Mouse (Mus musculus) heart, postnatal 14 days (tissue): ENCODE data around the gene Treml4. TPM values are rescaled to one million over a fixed set of nuclear protein-coding genes. Genes with fewer than 3 reads are reported as not detected.
"Not testable (repeated sequence)": the region's sequence is repeated elsewhere in the genome, so short reads cannot be mapped to it uniquely, and the experiment has no call there.

ENCODE experiments used
- DNase-seq, 2 experiments: peaks; one replicate each; pipeline ENCODE4 v3.0.0; 2021 to 2022
- intact Hi-C: fragments of 180-260 bp; cut with DNase I; formaldehyde crosslinking; loops from one replicate; pipeline ENCODE4 v1.15.1; 2025
- total RNA-seq, 2 experiments: library from RNA; stranded (reverse); gene quantifications; 2 replicates each; pipeline ENCODE4 v1.2.3; 2021

Gene Treml4
- total RNA-seq, 2 experiments from 2014 or later, result 0.29 TPM; not detected in 1

DNA sequence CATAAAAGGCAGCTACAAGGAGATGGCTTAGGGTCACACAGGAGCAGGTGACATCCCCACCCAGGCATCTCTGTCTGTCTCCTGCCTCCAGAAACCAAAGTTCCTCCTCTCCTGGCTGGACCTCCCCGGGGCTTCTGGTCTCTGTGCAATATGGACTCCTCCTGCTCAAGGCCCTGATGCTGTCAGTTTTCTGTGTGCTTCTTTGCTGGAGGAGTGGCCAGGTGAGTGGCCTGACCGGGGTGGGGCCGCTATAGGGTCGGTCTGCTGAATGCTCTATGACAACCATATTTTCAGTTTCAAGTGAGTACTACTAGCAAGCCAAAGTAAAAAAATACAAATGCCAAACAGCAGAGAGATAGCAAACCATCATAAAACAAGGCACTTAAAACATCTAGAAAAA, 8.5 kb downstream of the Treml4 start:
- intact Hi-C loops, result loop anchor here (5.0 kb wide), 1 partner anchor 330 kb away; no protein-coding TSS in a partner anchor
- no peak for DNase-seq

DNA sequence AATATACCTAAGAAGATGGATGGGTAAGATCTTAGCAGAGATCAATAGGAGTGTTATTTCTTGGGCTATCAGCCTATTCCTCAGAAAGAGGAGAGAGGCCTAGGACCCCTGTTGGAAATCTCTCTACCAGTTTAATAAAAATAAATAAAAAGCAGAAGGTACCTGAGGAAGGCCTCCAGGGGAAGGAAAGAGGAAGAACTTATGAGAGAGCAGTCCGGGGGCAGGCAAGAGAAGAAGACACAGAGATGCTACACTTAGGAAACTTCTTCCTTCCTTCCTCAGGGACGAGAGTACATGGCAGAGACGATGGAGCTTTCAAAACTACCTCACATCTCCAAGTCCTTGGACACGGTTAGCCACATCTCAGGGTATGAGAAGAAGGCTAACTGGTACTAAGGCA, 10.0 kb downstream of the Treml4 start:
- intact Hi-C loops, result loop anchor here (1.0 to 5.0 kb wide), 2 partner anchors 63 to 328 kb away; no protein-coding TSS in a partner anchor
- no peak for DNase-seq

DNA sequence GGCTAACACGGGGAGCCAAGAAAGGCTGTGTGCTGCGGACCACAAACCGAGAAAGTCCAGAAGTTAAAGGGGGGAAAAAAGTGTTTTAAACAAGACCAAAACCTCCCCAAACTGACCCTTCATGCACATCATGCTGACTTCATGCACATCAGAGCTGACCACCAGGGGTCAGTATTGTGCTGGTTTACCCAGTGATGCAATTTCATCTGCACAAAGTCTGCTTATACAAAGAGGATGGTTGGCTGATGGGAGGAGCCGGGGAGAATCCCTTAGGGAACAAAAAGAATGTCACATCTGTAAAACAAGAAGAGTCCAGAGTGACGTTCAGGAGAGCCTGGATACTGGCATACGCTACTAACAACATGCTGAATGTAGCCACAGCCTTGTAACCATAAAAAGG, 10.8 kb downstream of the Treml4 start:
- peak; percentile 75 to 87 for DNase-seq
- intact Hi-C loops, result loop anchor here (1.0 to 5.0 kb wide), 3 partner anchors 62 to 327 kb away; partner anchors contain the start of gene Nfya

DNA sequence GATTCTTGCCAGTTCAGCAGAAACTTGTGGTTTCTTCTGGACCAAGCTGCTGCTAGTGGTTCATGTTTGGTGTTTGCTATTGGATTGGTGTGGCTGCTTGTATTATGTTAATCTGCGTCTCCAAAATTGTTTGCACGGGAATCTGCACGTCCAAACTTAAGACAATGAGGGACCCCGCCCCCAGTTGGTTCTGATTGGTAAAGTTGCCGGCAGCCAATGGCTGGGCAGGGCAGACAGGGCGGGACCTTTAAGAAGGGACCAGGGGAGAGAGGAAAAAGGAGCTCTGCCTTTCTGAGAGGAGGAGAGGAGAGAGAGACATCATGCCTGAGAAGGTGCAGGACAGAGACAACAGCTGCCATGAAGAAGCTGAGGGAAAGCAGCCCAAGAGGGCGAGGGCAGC, 11.6 kb downstream of the Treml4 start:
- no peak for DNase-seq
- intact Hi-C loops, result loop anchor here (5.0 kb wide), 1 partner anchor 132 kb away; the partner anchor contains the start of gene Nfya

DNA sequence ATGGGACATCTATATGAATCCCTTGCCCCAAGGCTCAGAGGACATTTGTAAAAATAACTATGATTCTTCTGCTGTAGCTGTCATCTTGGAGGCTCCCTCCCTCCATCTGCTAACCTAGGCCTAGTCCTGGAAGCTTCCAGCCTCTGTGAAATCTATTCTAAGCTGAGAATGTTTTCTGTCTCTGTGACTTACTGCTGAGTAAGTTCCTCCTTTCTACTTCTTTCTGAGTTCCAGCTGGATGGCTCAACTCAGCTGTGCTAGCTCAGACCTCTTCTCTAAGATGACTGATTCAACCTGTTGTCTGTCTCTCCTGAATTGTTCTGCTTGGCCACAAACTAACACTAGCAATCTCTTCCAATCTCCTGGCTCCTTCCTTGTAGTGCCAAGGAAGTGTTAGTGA, 14.3 kb downstream of the Treml4 start:
- intact Hi-C loops, result loop anchor here (5.0 kb wide), 1 partner anchor 129 kb away; the partner anchor contains the start of gene Nfya

DNA sequence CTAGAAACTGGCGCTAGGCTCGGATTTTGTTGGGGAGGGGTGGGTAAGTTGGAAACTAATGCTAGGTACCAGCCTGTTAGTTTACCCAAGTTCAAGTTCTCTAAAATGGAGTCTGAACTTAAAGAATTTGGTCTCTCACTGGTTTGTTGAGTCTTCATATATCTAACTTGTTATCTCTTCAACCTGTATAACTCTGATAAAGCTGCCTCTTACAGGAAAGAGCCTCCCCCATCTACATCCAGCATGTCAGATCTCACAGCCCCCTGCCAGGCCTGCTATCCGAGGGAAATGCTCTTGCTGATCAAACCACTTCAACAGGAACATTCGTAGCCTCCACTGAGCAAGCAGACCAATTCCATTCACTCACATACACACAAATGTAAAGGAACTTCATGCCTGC, 14.9 kb downstream of the Treml4 start:
- intact Hi-C loops, result loop anchor here (5.0 kb wide), 1 partner anchor 128 kb away; the partner anchor contains the start of gene Nfya

More for the DNA sequence above, 14.3 kb downstream of the Treml4 start:
- DNase-seq, result no peak

DNA sequence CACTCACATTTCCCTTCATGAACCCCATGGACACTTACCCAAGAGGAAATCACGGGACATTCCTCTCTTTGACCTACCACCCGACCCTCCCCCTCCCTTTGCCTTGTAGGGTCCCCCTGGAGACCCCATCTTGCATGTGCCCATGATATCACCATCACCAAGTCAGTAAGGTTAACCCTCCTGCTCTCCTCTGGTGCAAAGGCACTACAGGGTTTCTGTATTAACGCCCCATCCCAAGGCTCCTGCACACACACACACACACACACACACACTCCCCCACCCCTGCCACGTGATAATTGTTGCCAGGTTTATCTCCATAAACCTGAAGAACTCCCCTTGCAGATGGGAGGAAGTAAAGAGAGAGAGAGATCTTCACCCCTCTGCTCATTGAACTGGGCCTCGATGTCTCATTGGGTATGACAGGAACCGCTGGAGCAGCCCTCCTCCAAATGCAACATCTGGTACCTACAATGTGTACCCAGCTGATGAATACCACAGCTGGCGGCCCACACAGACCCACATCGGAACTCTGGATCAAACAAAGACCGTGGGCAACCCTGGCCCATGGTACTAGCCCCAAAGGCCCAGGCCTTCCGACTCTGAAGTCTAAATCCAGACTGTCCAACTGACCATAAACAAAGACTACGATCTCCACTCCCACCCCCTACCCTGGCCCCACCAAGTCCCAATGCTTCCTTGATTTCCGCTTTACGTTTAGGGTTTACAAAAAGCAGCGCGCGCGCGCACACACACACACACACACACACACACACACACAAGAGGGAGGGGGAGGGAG, 17.0 kb downstream of the Treml4 start:
- intact Hi-C loops, result no loop called here

More for the DNA sequence above, 14.9 kb downstream of the Treml4 start:
- DNase-seq, result no peak

DNA sequence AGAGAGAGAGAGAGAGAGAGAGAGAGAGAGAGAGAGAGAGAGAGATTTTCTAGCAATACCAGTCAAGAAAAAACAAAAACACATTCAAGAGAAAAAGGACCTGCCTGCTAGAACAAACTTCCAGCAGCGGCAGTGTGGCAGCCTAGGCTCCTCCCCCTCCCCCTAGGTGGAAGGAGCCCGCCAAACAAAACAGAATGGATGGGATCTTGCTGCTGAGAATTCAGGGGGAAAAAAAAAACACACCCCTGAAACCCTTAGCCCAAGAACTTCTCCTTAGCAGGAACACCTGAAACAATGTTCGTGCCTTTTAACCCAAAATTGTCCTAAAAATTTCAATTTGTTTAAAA, 17.6 kb downstream of the Treml4 start:
- intact Hi-C loops, result no loop called here
- no peak for DNase-seq

More for the DNA sequence above, 17.0 kb downstream of the Treml4 start:
- DNase-seq, result no peak

DNA sequence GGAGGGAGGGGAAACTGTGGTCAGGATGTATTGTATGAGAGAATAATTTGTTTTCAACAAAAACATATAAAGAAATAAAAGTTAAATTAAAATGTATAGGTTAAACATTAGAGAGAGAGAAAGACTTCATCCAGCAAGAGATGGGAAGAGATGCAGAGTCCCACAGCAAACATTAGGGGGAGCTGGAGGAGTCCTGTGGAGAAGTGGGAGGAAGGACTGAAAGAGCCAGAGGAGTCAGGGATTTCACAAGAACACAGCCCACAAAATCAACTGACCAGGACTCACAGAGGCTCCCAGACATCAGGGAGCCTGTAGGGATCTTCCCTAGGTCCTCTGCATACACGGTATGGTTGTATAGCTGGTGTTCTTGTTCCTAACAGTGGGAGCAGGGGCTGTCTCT, 22.7 kb downstream of the Treml4 start:
- intact Hi-C loops, result no loop called here
- no peak for DNase-seq

DNA sequence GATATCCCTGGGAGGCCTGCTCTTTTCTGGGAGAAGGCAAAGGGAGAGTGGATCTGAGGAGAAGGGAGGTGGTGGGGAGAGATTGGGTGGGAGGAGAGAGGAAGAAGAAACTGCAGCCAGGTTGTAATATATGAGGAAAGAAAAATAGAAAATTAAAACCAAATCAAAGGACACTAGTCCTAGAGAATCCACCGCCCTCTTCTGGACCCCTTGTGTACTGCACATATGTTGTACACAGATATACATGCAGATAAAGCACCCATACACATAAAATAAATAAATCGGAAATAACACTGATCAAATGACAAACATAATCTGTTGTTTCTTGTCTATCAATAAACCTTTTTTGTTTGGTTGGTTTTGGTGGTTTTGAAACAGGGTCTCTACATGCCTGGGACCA, 23.2 kb downstream of the Treml4 start:
- intact Hi-C loops, result no loop called here
- DNase-seq, result no peak

DNA sequence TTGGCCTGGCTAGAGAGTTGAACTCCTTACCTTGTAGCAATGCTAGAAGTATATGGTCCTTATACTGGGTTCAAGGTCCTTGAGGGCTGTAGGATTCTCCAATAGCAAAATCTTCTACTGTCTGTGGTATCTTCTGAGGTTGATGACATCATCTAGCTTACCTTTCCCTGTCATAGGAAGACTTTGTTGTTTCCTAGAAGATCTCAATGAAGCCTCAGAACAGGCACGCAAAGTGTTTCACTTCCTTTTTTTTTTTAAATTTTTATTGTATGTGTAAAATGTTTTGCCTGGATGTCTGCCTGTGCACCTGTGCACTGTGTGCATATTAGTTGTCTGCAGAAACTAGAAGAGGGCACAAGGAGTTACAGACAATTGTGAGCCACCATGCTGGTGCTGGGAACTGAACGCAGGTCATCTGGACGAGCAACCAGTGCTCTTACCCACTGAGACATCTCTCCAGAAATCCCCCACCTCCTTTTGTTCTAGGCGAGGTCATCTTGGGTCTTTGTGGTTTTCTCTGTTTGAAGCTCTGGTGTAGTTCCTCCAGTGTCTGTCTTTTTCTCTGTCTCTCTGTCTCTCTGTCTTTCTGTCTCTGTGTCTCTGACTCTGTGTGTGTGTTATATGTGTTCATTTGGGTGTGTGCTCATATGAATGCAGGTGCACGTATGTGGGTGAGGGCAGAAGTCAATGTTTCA, 29.6 kb downstream of the Treml4 start:
- no peak for DNase-seq
- intact Hi-C loops, result no loop called here

DNA sequence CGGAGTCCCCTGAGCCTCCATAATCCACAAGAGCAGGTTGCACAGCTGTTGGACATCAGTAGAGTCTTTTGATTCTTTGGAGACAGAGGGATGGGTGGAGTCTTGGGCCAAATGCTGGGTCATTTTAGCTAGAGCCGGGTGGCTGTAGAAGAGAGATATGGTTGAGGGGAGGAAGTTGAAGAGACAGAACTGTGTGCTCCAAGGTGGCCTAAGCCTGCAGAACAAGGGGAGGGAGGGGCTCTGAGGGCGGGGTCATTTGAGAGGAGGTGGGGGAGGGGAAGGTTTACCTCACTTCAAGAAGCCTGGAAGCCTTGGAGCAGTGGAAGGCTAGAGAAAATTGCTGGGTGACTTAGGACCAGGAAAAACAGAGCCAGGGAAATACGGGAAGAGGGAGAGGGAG, 35.1 kb downstream of the Treml4 start, which contains the start of gene Treml2:
Treml2 (plus strand) TSS at position 296 of the 400 bp plus-strand sequence.
- intact Hi-C loops, result no loop called here
- no peak for DNase-seq

DNA sequence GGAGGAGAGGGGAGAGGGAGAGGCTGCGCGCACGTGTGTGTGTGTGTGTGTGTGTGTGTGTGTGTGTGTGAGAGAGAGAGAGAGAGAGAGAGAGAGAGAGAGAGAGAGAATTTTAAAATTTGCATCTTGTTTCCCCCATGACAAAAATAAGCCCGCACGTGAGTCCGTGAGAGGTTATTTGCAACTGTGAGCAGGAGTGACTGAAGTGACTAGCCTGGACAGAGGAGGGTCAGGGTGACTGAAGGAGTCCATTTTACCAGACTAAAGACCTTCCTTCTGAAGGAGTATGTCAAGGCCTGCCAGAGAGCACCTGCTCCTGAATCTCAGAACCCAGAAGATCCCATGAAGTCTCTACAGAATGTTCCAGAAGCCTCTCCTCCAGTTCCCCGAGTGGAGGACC, 35.7 kb downstream of the Treml4 start:
- no peak for DNase-seq
- intact Hi-C loops, result no loop called here

DNA sequence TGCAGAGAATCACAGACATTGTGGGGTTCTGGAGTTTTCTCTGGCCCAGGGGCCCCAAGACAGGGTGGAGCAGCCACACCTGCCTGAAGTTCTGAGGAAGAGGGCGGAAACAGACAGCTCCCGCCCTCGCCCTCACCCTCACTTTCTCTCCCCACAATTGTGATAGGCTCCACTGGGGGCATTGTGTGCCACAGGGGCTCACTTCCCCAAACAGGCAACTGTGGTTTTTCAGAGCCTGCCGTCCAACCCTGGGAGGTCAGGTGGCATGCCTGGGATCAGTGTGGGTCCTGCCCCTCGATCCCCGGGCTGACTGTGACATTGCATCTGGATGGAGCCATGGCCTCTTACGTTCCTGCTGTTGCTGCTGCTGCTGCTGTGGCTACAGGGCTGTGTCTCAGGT, 36.1 kb downstream of the Treml4 start:
- no peak for DNase-seq
- intact Hi-C loops, result no loop called here

DNA sequence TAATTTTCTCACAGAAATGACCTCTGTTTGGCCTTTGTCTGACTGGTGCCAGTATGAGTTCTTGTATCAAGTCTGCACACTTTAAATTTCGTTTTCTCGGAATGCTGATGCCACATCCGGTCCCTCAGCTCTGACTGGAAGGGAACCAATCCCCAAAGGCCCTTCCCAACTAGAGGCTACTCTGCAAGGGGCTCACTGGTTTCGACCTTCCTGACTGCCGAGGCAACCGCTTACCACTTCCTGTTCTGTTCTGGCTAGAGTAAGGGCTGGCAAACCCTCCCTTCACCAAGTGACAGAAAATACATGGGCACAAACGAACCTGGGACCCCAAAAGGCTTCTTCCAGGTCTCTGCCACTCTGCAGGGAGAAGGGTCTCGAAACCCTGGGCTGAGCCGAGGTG, 36.8 kb downstream of the Treml4 start:
- DNase-seq, result no peak
- intact Hi-C loops, result no loop called here

DNA sequence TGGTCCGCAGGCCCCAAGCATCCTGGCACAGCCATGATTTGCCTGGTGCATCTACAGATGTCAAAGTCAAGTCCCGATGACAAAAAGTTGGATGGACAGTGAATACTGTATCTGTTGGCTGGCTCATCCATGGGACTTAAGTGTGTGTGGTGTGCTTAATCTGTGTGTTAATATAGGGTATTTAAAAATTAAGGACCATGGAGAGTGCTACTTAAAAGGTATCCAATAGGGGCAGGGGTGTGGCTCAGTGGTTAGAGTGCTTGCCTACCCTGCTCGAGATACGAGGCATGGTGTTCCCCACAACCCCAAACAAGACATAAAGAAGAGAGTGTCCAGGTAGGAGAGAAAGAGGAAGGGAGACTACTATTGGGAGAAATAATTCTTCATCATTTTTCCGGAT, 37.7 kb downstream of the Treml4 start:
- intact Hi-C loops, result no loop called here
- no peak for DNase-seq

DNA sequence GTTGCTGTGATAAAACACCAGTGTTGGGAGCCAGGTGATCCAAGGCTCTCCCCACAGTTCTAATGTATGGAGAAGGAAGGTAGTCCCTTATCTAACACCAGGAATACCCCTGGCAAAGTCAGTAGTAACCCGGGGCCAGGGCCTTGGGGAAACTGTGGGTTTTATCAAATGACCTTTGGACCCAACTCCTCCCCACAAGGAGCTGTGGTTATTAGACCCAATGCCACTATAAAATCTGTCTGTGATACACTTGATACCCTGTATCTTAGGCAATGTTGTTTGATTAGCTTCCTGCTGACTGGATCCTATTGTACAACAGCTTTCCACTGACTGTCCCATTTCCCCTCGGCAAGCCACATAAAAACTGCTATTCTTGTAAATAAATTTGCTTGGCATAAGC, 48.0 kb downstream of the Treml4 start:
- intact Hi-C loops, result loop anchor here (10.0 kb wide), 1 partner anchor 167 kb away; the partner anchor contains the start of gene 9830107B12Rik

DNA sequence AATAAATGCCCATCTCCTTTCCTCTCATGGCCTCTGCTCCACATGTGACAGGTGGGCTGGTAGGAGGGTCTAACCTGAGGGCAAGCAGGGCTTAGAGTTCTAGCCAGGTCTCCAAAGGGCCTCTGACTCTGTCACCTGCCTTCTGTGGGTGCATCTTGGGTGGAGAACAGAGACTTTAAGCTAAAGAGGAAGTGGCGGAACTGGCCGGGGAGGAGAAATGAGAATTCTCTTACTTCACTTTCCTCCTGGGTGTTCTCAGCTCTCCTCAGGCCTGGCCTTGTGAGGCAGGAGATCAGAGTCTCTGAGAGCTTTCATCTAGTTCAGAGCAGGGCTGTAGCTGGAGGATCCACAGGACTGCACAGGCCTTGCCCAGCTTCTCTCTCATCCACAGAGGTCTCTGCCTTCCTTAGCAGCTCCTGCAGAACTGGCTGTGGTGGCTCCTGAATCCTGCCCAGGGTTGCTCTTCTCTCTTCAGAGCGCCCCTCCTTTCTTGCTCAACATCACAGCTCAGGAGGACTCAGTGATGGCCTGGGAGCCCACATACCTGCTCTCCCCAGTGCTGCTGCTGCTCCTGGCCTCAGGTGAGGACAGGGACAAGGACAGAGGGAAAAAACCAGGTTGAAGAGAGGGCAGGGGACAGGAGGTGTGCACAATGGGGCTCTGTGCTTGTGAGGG, 51.9 kb downstream of the Treml4 start, which contains the start of gene B430306N03Rik:
B430306N03Rik (plus strand) TSS at position 237 of the 675 bp plus-strand sequence.
- not testable (repeated sequence) for DNase-seq
- intact Hi-C loops, result loop anchor here (10.0 kb wide), 1 partner anchor 171 kb away; the partner anchor contains the start of gene 9830107B12Rik

More for the DNA sequence above, 48.0 kb downstream of the Treml4 start:
- DNase-seq, result no peak

DNA sequence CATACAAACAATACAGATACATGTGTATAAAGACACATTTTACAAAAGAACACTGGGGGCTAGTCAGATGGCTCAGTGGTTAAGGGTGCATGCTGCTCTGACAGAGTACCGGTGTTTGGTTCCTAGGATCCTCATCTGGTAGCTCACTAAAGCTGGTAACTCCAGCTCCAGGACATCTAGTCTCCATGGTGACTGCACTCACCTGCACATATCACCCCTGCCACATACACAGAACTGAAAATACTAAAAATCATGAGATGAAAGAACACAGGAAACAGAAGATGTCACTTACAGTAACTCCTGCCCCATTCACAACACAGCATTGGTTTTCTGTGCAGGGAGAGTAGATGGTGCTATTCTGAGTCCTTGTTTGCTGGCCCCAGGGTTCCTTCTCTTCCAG, 54.6 kb downstream of the Treml4 start:
- intact Hi-C loops, result loop anchor here (10.0 kb wide), 1 partner anchor 174 kb away; the partner anchor contains the start of gene 9830107B12Rik
- DNase-seq, result no peak

DNA sequence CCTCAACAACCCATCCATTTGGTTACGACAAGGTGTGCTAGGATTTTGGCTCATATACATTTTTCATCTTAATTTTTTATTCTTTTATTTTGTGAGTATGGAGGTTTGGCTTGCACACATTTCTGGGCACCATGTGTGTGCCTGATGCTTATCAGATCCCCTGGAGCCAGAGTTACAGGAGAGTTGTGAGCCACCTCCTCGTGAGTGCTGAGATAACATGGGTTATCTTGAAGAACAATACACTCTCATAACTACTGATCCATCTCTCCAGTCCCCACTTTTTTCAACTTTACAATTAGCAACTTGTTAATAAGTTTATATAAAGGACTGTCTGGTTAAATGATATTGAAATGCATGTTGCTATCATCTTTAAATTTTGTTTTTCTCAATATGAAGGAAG, 57.2 kb downstream of the Treml4 start:
- intact Hi-C loops, result no loop called here
- DNase-seq, result no peak
